Mouse (Mus musculus) R1 (cell line): ENCODE results near the gene P4ha1.
"Not testable (repeated sequence)": the region's sequence is repeated elsewhere in the genome, so short reads cannot be mapped to it uniquely, and the experiment has no call there.

Experiments
- DNase-seq: peaks from one replicate; pipeline ENCODE4 v3.0.0-alpha.2; 2018; ENCODE audit warnings: low read depth, low spot score

P4ha1 gene

GRCm38 (mm10) chr10:59368729-59369128, 45.6 kb downstream of the P4ha1 start:
- DNase-seq: no peak

DNA sequence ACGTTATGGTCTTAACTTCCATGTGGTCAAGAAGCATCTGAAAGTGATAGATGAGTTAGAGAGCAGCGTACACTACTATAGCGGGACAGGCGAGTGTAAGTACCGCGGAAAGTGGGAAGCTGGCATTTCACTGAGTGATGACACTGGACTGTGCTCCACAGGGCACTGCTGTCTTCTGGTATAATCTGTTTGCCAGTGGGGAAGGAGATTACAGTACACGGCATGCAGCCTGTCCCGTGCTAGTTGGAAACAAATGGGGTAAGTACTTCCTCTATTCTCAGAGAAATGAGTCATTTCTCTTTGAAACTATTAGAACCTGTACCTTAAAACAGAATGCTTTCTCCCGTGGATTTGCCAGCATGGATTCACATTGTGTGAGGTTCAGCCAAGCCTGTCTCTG, 46.3 kb downstream of the P4ha1 start:
- DNase-seq: no peak

- DNase-seq: no peak
Measured at GRCm38 (mm10) chr10:59377906-59378305, 54.8 kb downstream of the P4ha1 start.

DNA sequence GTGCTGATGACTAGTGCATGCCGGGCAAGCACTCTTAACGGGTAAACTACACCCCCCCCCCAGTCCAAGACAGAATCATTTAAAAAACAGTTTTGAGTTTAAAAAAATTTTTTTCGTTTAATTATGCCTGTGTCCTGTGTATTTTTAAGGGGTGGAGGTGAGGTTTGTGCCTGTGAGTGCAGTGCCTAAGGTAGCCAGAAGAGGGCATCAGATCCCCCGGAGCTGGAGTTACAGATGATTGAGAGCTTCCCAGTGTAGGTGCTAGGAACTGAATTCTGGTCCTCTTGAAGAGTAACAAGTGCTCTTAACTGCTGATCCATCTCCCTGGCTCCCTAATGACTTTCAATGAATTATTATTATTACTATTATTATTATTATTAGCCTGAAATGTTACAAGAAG, 55.6 kb downstream of the P4ha1 start:
- peak; percentile 37 for DNase-seq

- no peak for DNase-seq
Measured at GRCm38 (mm10) chr10:59379927-59380326, 56.8 kb downstream of the P4ha1 start.

GRCm38 (mm10) chr10:59380411-59380821, 57.3 kb downstream of the P4ha1 start:
- DNase-seq: no peak

DNA sequence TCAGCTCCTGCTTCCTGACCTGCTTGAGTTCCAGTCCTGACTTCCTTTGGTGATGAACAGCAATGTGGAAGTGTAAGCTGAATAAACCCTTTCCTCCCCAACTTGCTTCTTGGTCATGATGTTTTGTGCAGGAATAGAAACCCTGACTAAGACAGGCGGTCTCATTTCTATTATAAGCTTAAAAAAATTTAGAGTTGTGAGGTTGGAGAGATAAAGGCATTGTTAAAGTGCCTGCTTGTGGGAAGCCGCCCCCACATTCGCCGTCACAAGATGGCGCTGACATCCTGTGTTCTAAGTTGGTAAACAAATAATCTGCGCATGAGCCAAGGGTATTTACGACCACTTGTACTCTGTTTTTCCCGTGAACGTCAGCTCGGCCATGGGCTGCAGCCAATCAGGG, 58.5 kb downstream of the P4ha1 start:
- not testable (repeated sequence) for DNase-seq

- DNase-seq: no peak
Measured at GRCm38 (mm10) chr10:59386951-59387350, 63.9 kb downstream of the P4ha1 start.

GRCm38 (mm10) chr10:59389652-59390051, 66.6 kb downstream of the P4ha1 start:
- no peak for DNase-seq

GRCm38 (mm10) chr10:59391907-59392306, 68.8 kb downstream of the P4ha1 start:
- DNase-seq: no peak

GRCm38 (mm10) chr10:59395461-59395860, 72.4 kb downstream of the P4ha1 start, which contains the start of gene Gm10273:
Gm10273 (plus strand) TSS chr10:59395632.
- DNase-seq: not testable (repeated sequence)

DNA sequence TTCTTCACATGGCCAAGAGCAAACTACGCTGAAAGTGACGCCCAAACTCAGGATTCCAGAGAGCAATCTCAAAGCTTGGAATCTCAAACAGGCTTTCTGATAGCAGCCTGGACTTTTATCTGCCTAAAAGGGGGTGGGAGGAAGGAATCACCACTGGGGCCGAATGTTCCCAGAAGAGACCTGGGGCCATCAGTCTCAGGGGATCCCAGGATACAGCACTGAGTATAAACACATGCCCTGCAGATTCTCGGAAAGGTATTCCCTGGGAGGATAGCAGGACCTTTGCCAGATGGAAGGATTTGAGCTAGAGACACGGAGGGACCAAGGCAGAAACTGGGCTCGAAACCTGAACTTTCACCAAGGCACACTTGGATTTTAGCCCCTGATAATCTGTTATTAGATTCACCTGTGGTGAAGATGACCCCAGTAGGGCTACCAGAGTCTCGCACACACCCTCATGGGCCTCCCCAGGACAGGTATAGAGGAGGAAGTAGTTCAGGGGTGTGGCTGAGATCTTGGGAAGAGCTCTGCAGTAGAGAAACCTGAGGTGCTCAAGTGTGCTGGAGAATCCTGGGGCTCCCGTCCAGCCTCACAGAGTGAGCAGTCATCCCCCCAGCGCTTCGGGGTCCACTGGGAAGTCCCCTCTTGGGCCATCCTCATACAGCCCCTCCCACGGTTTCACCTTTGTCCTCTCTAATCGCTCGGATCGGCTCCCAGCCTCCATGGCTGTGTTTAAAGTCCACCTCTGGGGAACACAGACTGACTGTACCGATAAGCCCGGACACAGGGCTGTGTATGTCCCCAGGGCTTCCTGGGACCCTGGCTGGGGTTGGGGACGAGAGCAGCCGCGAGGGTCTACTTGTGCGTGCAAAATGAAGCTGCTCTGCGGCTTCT, 80.0 kb downstream of the P4ha1 start, which contains the start of gene Pla2g12b:
Gene Pla2g12b, plus strand, starts transcription at position 762 of the 894 bp plus-strand sequence.
- no peak for DNase-seq

DNA sequence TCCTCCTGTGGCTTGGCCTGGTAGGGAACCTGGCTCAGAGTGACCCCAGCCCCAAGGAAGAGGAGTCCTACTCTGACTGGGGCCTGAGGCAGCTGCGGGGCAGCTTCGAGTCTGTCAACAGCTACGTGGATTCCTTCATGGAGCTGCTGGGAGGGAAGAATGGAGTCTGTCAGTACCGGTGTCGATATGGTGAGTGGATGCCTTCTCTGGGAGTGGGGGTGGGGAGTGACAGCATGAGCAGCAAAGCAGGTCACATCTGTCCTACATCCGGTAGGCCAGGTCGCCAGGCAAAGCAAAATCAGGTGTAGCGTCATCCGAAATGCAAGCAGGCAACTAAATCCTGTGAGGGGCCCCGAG, 80.7 kb downstream of the P4ha1 start:
- DNase-seq: no peak

- DNase-seq: no peak
Measured at GRCm38 (mm10) chr10:59408499-59408898, 85.4 kb downstream of the P4ha1 start.

DNA sequence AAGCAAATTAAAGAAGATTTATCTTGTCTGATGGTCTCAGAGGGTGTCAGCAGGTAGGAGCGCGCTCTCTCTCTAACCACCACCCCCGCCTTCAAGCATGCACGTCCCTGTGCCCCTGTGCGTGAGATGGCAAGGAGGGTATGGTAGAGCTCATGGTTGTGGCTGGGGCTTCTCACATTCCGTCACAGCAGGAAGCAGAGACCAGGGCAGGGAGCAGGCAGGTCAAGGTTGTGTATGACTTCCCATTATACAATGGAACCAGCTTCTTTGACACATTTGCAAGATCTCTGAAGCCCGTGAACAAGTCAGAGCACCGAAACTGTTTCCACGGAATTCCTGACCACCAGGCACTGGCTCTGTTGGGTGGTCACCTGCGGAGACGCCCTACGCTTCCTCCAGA, 87.2 kb downstream of the P4ha1 start:
- peak; percentile 55 for DNase-seq

GRCm38 (mm10) chr10:59413711-59414110, 90.6 kb downstream of the P4ha1 start:
- DNase-seq: peak; percentile 50

GRCm38 (mm10) chr10:59416623-59417022, 93.5 kb downstream of the P4ha1 start:
- no peak for DNase-seq

GRCm38 (mm10) chr10:59419516-59419915, 96.4 kb downstream of the P4ha1 start:
- no peak for DNase-seq
